Mouse (Mus musculus) CH12.LX (cell line): ENCODE data around the gene Dcst1. TPM values are rescaled to one million over a fixed set of nuclear protein-coding genes. Genes with fewer than 3 reads are reported as not detected.

Experiments used
- DNase-seq: peaks from one replicate; pipeline ENCODE4 v3.0.0-alpha.2; 2013; ENCODE audit errors: extremely low read depth
- H3K27ac ChIP-seq: 2 replicates; pipeline ENCODE4 v1.5.1; 2012; ENCODE audit warnings: low read depth, mild to moderate bottlenecking, control low read depth, moderate library complexity; ENCODE audit not compliant: insufficient read depth
- H3K27me3 ChIP-seq: replicated peaks from 2 replicates; pipeline ENCODE3; 2012; ENCODE audit warnings: inconsistent platforms
- H3K36me3 ChIP-seq, 2 experiments: replicated peaks in 1 of 2; 2 replicates each; pipeline versions ENCODE3 to v1.6.1; 2012; ENCODE audit warnings: inconsistent platforms in 1 of 2, low read length in 1 of 2, mild to moderate bottlenecking in 1 of 2, mixed read lengths in 1 of 2, moderate library complexity in 1 of 2; ENCODE audit not compliant: control insufficient read depth in 1 of 2, insufficient read depth in 1 of 2
- H3K4me1 ChIP-seq, 2 experiments: 2 replicates each; pipeline ENCODE4 v1.6.1; 2012; ENCODE audit warnings: inconsistent platforms in 1 of 2, moderate library complexity in 1 of 2; ENCODE audit not compliant: insufficient read depth in 2 of 2, control insufficient read depth in 1 of 2
- H3K4me2 ChIP-seq: 2 replicates; pipeline ENCODE4 v1.6.1; 2012; ENCODE audit warnings: low read depth, mild to moderate bottlenecking, control low read depth; ENCODE audit not compliant: poor library complexity, insufficient read depth, severe bottlenecking
- H3K4me3 ChIP-seq, 3 experiments: fragments of 150-350 bp in 1 of 3; sonication (generic) in 1 of 3; replicated peaks in 1 of 3; 2 replicates each; pipeline versions ENCODE3 to v1.5.1; 2011 to 2012; ENCODE audit warnings: low read depth in 2 of 3, low read length in 2 of 3, mild to moderate bottlenecking in 2 of 3, moderate library complexity in 2 of 3, control low read depth in 1 of 3, improper control_type of control experiment in 1 of 3, inconsistent platforms in 1 of 3, mixed read lengths in 1 of 3; ENCODE audit not compliant: poor library complexity in 1 of 3
- H3K79me2 ChIP-seq: replicated peaks from 2 replicates; pipeline ENCODE4 v1.6.1; 2012; ENCODE audit warnings: mild to moderate bottlenecking, moderate library complexity; ENCODE audit not compliant: control insufficient read depth, poor library complexity, insufficient read depth, severe bottlenecking; ENCODE audit errors: extremely low read depth
- H3K9ac ChIP-seq: 2 replicates; pipeline ENCODE4 v1.6.1; 2012; ENCODE audit warnings: low read depth, mild to moderate bottlenecking, control low read depth, moderate library complexity; ENCODE audit not compliant: insufficient read depth
- H3K9me3 ChIP-seq: replicated peaks from 2 replicates; pipeline ENCODE3; 2012; ENCODE audit warnings: low read length, inconsistent platforms, mixed read lengths
- BHLHE40 ChIP-seq: IDR thresholded peaks from 2 replicates; pipeline ENCODE4 v1.6.1; 2011; ENCODE audit warnings: mild to moderate bottlenecking, low read depth, low read length, improper control_type of control experiment
- CTCF ChIP-seq, 2 experiments: IDR thresholded peaks in 1 of 2; conservative IDR thresholded peaks in 1 of 2; 2 replicates each; pipeline ENCODE4 v1.5.1; 2011 to 2012; ENCODE audit warnings: low read depth in 2 of 2, low read length in 2 of 2, improper control_type of control experiment in 1 of 2, inconsistent platforms in 1 of 2, mild to moderate bottlenecking in 1 of 2, moderate library complexity in 1 of 2
- E2F4 ChIP-seq: IDR thresholded peaks from 2 replicates; pipeline ENCODE4 v1.6.1; 2011; ENCODE audit warnings: low read depth, low read length, improper control_type of control experiment; ENCODE audit not compliant: insufficient replicate concordance
- ELF1 ChIP-seq: IDR thresholded peaks from 2 replicates; pipeline ENCODE4 v1.6.1; 2014; ENCODE audit warnings: low read depth, mild to moderate bottlenecking, inconsistent platforms, low read length, improper control_type of control experiment
- EP300 ChIP-seq: IDR thresholded peaks from 2 replicates; pipeline ENCODE4 v1.6.1; 2011; ENCODE audit warnings: low read length, improper control_type of control experiment
- GABPA ChIP-seq: IDR thresholded peaks from 2 replicates; pipeline ENCODE4 v1.6.1; 2012; ENCODE audit warnings: low read depth, low read length, improper control_type of control experiment, inconsistent platforms; ENCODE audit not compliant: insufficient replicate concordance
- IRF4 ChIP-seq: IDR thresholded peaks from 2 replicates; pipeline ENCODE4 v1.6.1; 2014; ENCODE audit warnings: low read depth, mild to moderate bottlenecking, inconsistent platforms, low read length, improper control_type of control experiment
- JUND ChIP-seq: conservative IDR thresholded peaks from 2 replicates; pipeline ENCODE4 v1.6.1; 2011; ENCODE audit warnings: low read depth, low read length, improper control_type of control experiment
- KAT2A ChIP-seq: IDR thresholded peaks from 2 replicates; pipeline ENCODE4 v1.6.1; 2012; ENCODE audit warnings: low read length, improper control_type of control experiment, inconsistent platforms; ENCODE audit not compliant: insufficient replicate concordance
- MAFK ChIP-seq: IDR thresholded peaks from 2 replicates; pipeline ENCODE4 v1.6.1; 2011; ENCODE audit warnings: low read length, improper control_type of control experiment; ENCODE audit not compliant: insufficient replicate concordance
- MAZ ChIP-seq: IDR thresholded peaks from 2 replicates; pipeline ENCODE4 v1.6.1; 2012; ENCODE audit warnings: low read depth, mild to moderate bottlenecking, inconsistent platforms, low read length, improper control_type of control experiment, moderate library complexity
- MYC ChIP-seq: IDR thresholded peaks from 2 replicates; pipeline ENCODE4 v1.6.1; 2011; ENCODE audit warnings: low read depth, mild to moderate bottlenecking, improper control_type of control experiment, low read length
- NRF1 ChIP-seq: IDR thresholded peaks from 2 replicates; pipeline ENCODE4 v1.6.1; 2014; ENCODE audit warnings: low read depth, mild to moderate bottlenecking, inconsistent platforms, low read length, improper control_type of control experiment, moderate library complexity
- POLR2A ChIP-seq: IDR thresholded peaks from 2 replicates; pipeline ENCODE4 v1.6.1; 2011; ENCODE audit warnings: low read depth, mild to moderate bottlenecking, improper control_type of control experiment, low read length
- RAD21 ChIP-seq: IDR thresholded peaks from 2 replicates; pipeline ENCODE4 v1.6.1; 2011; ENCODE audit warnings: low read depth, mild to moderate bottlenecking, low read length, improper control_type of control experiment, moderate library complexity
- RCOR1 ChIP-seq: conservative IDR thresholded peaks from 2 replicates; pipeline ENCODE4 v1.6.1; 2012; ENCODE audit warnings: low read depth, mild to moderate bottlenecking, inconsistent platforms, low read length, improper control_type of control experiment
- SIN3A ChIP-seq: IDR thresholded peaks from 2 replicates; pipeline ENCODE4 v1.6.1; 2012; ENCODE audit warnings: low read length, improper control_type of control experiment, inconsistent platforms
- SMC3 ChIP-seq: IDR thresholded peaks from 2 replicates; pipeline ENCODE4 v1.6.1; 2011; ENCODE audit warnings: low read depth, low read length, improper control_type of control experiment
- TCF12 ChIP-seq: IDR thresholded peaks from 2 replicates; pipeline ENCODE4 v1.6.1; 2014; ENCODE audit warnings: low read depth, mild to moderate bottlenecking, inconsistent platforms, low read length, improper control_type of control experiment
- UBTF ChIP-seq: IDR thresholded peaks from 2 replicates; pipeline ENCODE4 v1.6.1; 2012; ENCODE audit warnings: low read depth, mild to moderate bottlenecking, inconsistent platforms, low read length, improper control_type of control experiment, moderate library complexity
- USF1 ChIP-seq: IDR thresholded peaks from 2 replicates; pipeline ENCODE4 v1.6.1; 2014; ENCODE audit warnings: low read depth, mild to moderate bottlenecking, inconsistent platforms, low read length, improper control_type of control experiment
- ZMIZ1 ChIP-seq: IDR thresholded peaks from 2 replicates; pipeline ENCODE4 v1.6.1; 2012; ENCODE audit warnings: low read depth, mild to moderate bottlenecking, inconsistent platforms, low read length, improper control_type of control experiment
- dilution Hi-C: fragments of 300-500 bp; cut with MboI; formaldehyde crosslinking; loops from 2 replicates; pipeline ENCODE4 v1.14.3; 2020; ENCODE audit warnings: low sequenced_read_pairs; ENCODE audit not compliant: extremely low pct_unique_long_range_greater_than_20kb, extremely low pct_ligation_motif_present
- in situ Hi-C: fragments of 300-500 bp; cut with MboI; formaldehyde crosslinking; loops from 3 replicates; pipeline ENCODE4 v1.14.3; 2019; ENCODE audit warnings: low sequenced_read_pairs, low pct_ligation_motif_present, low pct_unique_long_range_greater_than_20kb, mixed read lengths
- polyA plus RNA-seq: library from polyadenylated mRNA; unstranded; fragments of >175 nt; gene quantifications from 2 replicates; pipeline ENCODE4 v1.2.1, GENCODE M21; 2012; ENCODE audit warnings: low read depth; ENCODE audit not compliant: insufficient read length
- total RNA-seq, 2 experiments: library from RNA; depleted of rRNA; stranded (reverse); fragments of 300-350 nt in 1 of 2; fragments of >200 nt in 1 of 2; gene quantifications; 2 replicates each; pipeline ENCODE4 v1.2.3; 2012 to 2014

Dcst1 gene
- total and polyA plus RNA-seq, 3 experiments = 0.04 to 0.10 TPM; not detected in 1

DNA sequence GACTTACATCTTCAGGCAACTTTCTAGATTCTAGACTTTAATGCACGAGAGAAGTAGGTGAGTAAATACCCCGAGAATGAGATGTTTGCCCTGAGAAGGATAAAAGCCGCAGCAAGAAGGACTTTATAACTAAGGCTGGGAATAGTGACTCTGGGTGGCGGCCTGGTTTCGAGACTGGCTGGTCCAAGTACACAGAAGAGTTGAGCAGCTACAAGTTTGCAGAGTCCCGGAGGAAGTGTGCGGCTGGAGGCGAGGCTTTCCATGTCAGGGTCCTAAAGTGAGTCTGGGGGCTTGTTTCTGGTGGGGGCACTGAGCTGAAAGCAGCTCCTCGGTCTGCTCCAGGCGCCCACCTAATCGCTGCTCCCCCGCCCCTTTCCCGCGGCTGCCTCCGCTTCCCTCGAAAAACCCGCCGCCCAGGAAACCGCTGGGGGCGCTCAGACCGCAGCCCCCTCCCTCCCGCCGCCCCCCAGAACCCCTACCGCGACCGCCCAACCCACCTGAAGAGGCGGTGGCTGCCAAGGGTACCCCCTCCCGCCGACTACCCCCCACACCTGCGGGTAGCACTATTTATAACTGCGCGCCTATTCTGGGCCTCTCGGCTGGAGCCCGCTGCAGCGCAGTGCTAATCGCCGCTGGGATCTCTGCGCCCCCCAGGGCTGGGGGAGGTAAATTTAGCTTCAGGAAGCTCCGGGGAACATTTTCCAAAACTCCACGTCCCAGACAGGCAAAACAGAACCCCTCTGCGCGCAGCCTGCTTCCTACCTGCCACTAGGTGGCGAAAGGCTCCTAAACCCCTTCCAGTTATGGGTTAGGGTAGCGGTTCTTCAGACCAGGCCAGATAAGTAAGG, 31.0 kb upstream of the Dcst1 start (continued):
- TF ChIP-seq TCF12 (peak; percentile 69; the same call in 1 of the 2 replicates), POLR2A (peak; percentile 74), ELF1 (no peak; the same call in 1 of the 2 replicates), SIN3A (peak; percentile 49; the same call in 1 of the 2 replicates), USF1 (no peak), GABPA (no peak), MYC (no peak), IRF4 (0 out of 2 replicates have a peak, but pooled peaks have one; percentile 8), SMC3 (peak; percentile 51), RAD21 (peak; percentile 33), UBTF (no peak), MAFK (no peak), RCOR1 (0 out of 2 replicates have a peak, but pooled peaks have one; percentile 22), CTCF (conservative IDR thresholded peaks at IDR 0.05 in 1 of 2, IDR thresholded peaks at IDR 0.05 in 1 of 2; ENCODE audit: low read depth in 2 of 2, low read length in 2 of 2) (peak; percentile 45 to 74), ZMIZ1 (peak; percentile 97), EP300 (no peak; the same call in 1 of the 2 replicates)

- H3K9me3 ChIP-seq = no peaks in the 10 kb centered on the region
- in situ Hi-C loops (no loop called here), dilution Hi-C loops (no loop called here)
- no peak for DNase-seq
- peak overlapping the region; percentile 54 to 71 (median 58) for H3K4me3 ChIP-seq
- H3K79me2 ChIP-seq = peaks cover 9% of the 10 kb centered on the region; the same call in 1 of the 2 replicates
- peak overlapping the region; percentile 96 for H3K27ac ChIP-seq
- peak overlapping the region; percentile 94 for H3K4me2 ChIP-seq
- peaks cover 0 to 34% of the 10 kb centered on the region in 2 experiments; a peak in 3 of 4 replicates for H3K4me1 ChIP-seq
- TF ChIP-seq KAT2A (no peak), TCF12 (no peak), RAD21 (no peak), MAFK (no peak), E2F4 (no peak), BHLHE40 (no peak), JUND (no peak), ELF1 (0 out of 2 replicates have a peak, but pooled peaks have one; percentile 17), NRF1 (no peak), GABPA (no peak), SIN3A (peak; percentile 9; the same call in 1 of the 2 replicates), MAZ (0 out of 2 replicates have a peak, but pooled peaks have one; percentile 43), MYC (no peak)
- peak overlapping the region; percentile 55 for H3K9ac ChIP-seq
- H3K27me3 ChIP-seq = no peaks in the 10 kb centered on the region
- peaks cover 13 to 21% of the 10 kb centered on the region in 2 experiments for H3K36me3 ChIP-seq
Measured at GRCm38 (mm10) chr3:89395419-89395805, 30.4 kb upstream of the Dcst1 start.
